Mouse (Mus musculus): Measurements from ENCODE around the gene Olfr965.
"Not testable (repeated sequence)": the region's sequence is repeated elsewhere in the genome, so short reads cannot be mapped to it uniquely, and the experiment has no call there.

Olfr965 gene

DNA sequence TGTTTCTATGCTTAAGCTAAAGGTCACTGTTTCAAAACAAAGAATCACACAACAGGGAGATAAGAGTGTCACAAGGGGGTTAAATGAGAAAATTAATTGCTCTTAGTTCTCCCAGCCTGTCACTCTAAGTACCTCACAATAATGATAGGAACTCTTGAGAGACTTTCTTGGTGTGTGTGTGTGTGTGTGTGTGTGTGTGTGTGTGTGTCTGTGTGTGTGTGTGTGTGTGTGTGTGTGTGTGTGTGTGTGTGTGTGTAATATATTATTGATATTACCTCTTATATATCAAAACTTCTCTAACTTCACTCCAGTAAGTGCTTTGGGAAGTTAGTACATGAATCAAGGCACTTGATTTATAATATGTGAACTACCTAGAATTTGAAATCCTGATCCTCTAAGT is at the start of gene Olfr965:
TSS of gene Olfr965 (plus strand) at position 301 of the 400 bp plus-strand sequence.
- DNase-seq (ENCODE audit: low spot score), result no peak

DNA sequence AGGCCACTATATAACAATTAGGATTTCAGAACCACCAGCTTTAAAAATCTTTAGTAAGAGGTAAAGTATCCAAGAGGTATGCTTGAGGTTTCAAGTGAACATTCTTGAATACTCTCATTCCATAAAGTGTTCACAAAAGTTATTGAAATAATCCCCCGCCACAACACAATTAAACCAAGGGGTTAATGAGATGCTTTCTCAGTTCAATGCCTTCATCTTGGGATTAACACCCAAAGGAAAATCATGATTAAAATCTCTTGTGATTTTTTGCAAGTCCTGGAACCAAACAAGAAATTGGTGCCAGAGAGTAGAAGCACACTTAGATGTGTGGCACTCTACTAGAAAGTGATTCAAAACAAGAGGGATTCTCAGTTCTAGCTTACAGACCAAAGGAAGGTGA is 44.2 kb upstream of the Olfr965 start, which contains the start of gene Olfr963:
TSS of gene Olfr963 (plus strand) at position 301 of the 400 bp plus-strand sequence.
- DNase-seq (ENCODE audit: low spot score), result no peak

DNA sequence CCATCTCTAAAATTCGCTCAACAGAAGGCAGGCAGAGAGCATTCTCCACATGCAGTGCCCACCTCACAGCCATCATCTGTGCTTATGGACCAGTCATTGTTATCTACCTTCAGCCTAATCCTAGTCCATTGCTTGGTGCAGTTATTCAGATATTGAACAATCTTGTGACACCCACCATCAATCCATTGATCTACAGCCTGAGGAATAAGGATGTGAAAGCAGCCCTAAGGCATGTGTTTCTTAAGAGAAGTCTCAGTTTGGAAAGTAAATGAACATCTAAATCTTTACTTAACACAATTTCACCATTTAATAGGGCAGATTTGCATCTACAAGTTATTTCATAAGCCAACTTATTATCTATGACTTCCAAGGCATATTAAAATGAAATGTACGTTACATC is 41.4 kb upstream of the Olfr965 start:
- DNase-seq (ENCODE audit: low spot score), result no peak

DNA sequence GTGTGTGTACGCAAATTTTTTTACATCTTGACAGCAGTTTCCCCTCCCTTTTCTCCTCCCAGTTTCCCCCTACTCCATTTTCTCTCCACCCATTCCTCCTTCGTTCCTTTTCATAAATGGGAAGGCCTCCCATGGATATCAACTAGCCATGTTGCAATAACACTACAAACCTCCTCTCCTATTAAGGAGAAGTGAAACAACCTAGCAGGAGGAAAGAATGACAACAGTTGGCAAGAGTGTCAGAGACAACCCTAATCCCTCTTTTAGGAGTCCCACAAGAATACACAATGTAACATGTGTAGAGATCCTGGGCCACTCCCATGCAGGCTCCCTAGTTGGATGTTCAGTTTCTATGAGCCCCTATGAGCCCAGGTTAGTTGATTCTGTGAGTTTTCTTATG is 36.3 kb upstream of the Olfr965 start:
- DNase-seq (ENCODE audit: low spot score), result no peak

DNA sequence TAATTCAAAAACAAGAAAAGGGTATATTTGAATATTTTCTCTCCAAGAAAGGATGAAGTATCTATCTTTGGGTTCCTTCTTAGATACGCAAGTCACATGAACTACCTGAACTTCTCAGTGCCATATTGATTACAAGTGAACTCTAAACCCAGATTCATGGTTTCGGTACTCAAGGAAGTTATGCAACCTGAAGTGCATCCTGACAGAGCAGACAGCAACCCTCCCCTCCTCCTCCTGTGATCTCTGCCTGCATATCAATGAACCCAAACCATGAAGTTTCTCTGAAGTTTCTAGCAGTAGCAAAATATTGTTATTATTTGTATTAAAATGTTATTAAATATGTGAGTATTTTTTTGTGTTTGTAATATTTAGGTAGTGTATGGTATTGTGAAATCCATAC is 32.6 kb upstream of the Olfr965 start:
- DNase-seq (ENCODE audit: low spot score), result no peak

DNA sequence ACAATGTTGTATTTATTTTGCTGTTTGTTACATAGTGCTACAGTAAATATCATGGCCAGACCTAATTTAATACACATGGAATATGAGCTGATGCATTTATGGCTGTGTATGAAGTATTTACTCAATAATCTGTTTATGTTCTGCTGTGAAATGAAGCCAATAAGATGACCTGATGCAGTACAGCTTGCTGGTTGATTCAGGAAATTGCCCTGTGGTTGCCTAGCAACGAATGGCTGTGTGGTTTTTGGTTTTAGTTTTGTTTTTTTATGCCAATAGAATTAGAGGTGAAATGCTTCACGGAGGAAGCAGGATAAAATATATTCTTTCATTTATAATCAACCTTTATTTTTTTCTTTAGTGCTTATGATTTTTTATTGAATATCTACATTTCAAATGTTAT is 31.9 kb upstream of the Olfr965 start:
- DNase-seq (ENCODE audit: low spot score), result no peak

DNA sequence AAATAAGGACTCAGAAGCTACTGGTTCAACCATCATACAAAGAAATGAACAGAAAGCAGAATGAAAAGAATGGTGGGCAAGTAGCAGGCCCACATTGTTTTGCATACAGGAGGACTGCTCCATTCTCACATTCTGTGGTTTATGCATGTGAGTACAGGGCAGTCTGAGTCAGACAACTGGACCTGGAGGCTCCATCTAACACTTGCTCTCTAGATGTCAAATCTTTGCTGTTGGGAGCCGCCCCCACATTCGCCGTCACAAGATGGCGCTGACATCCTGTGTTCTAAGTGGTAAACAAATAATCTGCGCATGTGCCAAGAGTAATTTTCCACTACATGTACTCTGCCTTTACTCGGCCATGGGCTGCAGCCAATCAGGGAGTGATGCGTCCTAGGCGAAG is 10.0 kb upstream of the Olfr965 start:
- not testable (repeated sequence) for DNase-seq (ENCODE audit: low spot score)

DNA sequence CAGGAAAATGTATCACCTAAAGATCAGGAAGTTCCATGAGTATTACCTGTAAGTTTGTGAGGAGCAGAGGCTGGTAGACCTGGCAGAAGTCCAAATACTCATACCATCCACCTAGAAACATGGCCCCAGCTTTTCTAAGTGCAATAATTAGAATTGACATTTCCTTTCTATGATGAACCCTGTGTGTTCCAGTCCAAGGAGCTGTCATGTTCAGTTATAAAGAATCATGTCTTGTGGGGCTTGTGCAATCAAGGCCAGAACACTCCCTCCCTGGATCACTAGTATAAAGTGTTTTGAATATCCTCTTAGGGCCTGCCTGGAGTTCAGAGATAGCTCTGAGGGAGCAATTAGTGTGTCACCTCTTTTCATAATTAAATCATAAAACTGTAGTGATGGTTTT is 4.1 kb upstream of the Olfr965 start, which contains the start of gene Olfr149:
TSS of gene Olfr149 (minus strand) at position 101 of the 400 bp plus-strand sequence.
- no peak for DNase-seq (ENCODE audit: low spot score)

DNA sequence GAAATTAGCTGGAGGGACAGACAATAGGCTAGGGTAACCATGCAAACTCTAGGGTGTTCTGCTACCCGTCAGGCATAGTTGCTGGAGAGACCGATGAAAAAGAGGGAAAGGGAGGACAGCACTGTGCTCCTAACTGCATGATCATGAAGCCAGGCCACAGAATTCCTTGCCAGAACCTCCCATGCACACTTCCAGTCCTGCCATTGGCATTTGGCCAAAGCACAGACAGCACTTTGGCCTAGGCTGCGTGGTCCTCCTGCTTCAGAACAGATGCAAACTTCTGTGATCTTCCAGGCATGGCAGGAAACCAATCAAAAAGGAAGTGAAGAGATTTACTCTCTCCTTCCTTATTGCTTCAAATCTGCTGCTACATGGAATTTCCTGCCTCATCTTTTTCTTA is 2.2 kb upstream of the Olfr965 start:
- DNase-seq (ENCODE audit: low spot score), result peak; percentile 16

DNA sequence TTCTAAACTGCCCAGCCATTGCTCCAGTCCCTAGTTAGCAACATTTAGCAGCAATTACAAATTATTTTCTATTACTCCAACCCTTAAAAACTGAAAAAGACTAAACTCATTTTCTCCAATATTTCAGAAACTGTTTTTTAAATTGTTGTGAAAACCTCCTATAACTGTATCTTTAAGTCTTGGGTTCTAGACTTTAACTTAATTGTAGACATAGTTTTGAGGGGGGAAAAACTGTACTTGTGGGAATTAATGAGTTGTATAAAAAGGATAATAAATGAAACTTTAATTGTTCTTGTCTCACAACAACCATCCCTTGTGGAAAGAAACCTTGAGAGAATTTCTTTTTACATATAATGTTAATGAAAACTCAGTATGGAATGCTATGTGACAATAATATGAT is 19.5 kb downstream of the Olfr965 start, which contains the start of gene Olfr150:
TSS of gene Olfr150 (plus strand) at position 301 of the 400 bp plus-strand sequence.
- no peak for DNase-seq (ENCODE audit: low spot score)

DNA sequence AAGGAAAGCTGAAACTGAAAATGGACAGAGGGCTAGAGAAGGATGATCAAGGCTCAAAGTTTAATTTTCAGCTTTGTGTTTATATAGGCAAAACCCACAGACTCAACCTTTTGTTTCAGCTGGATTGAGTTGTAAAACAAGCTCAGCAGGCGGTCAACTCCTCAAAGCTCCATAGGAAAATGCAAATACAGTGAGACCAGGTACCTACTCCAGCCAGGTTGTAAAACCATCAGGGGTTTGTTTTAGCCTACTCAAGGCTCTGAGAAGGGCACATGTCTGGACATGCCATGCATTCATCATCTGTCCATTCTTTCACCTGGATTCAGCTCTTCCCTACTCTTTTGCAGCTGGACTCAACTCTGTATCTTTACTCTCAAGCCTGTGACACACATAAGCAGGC is 29.6 kb downstream of the Olfr965 start:
- DNase-seq (ENCODE audit: low spot score), result no peak

DNA sequence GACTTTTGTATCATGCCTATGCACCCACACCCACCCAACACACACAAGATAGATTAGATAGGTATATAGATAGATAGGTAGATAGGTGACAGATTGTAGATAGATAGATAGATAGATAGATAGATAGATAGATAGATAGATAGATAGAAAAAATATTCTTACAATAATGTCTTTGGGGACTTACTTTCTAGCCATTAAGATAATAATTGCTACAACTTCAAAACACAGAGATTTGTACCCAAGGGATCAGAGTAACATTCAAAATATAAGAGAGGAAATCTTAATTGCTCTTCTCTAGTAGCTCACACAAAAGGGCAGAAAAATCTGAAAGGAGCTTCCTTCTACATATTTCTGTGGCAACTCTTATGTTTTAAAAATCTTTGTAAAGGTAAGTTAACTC is 34.8 kb downstream of the Olfr965 start, which contains the start of gene Olfr967:
TSS of gene Olfr967 (plus strand) at position 301 of the 400 bp plus-strand sequence.
- no peak for DNase-seq (ENCODE audit: low spot score)

DNA sequence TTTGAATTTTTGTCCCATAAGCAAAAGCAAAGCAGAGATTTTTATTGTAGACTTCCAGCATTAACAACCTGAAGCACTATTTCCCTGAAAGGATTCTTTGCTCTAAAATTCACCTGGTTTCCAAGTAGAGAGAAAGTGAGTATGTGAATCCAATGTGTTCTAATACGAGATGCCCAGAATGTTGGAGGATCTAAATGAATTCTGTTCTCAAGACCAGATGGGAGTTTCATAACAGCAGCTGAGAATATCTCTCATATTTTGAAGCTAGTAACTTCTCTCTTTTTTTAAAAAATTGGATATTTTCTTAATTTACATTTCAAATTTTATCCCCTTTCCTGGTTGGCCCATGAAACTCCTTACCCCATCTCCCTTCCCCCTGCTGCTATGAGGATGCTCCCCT is 35.3 kb downstream of the Olfr965 start:
- no peak for DNase-seq (ENCODE audit: low spot score)

Data from testis, postnatal 14 days (tissue).